Mouse (Mus musculus): ENCODE measurements around the gene Repin1.

DNA sequence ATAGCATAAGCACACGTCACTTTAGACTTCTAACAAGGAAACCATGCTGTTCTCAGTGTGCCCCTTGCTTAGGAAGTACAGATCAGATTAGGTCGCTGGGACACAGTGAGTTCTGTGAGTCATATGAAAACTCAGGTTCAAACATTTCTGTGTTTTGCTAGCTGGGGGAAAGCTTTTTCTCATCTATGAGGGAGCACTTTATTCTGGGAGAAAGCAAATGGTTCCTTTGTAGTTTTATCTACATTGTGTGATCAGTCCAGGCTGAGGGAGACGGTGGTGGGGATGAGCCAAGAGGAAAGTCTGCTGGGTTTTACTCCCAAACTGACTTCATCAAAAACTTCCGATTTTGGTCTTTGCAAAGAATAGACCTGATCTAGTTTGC lies 52.6 kb downstream of the Repin1 start:
- no peak for TF ChIP-seq GATA1 (IDR thresholded peaks at IDR 0.05; ENCODE audit: low read length)
- no peak for TF ChIP-seq TAL1 (IDR thresholded peaks at IDR 0.05; ENCODE audit: low read length)
